Mouse (Mus musculus) testis, adult 2 months (tissue): ENCODE results near the gene Gm9936.
"Not testable (repeated sequence)": the region's sequence is repeated elsewhere in the genome, so short reads cannot be mapped to it uniquely, and the experiment has no call there.

Source experiments
- CTCF ChIP-seq: fragments of 200-500 bp; IDR thresholded peaks from 2 replicates; pipeline ENCODE4 v1.5.1; 2012; ENCODE audit warnings: low read depth, mild to moderate bottlenecking, inconsistent platforms, low read length, moderate library complexity; ENCODE audit not compliant: control insufficient read depth, insufficient read depth, insufficient replicate concordance
- POLR2A ChIP-seq: fragments of 200-500 bp; IDR thresholded peaks from 2 replicates; pipeline ENCODE4 v1.6.1; 2012; ENCODE audit warnings: low read depth, mild to moderate bottlenecking, inconsistent platforms, low read length, moderate library complexity; ENCODE audit not compliant: control insufficient read depth

GRCm38 (mm10) chr5:114842155-114842554, 16.3 kb downstream of the Gm9936 start:
- not testable (repeated sequence) for TF ChIP-seq CTCF, POLR2A
